Mouse (Mus musculus) kidney, postnatal 4 days (tissue): ENCODE data around the gene Aoc1.
A peak's percentile ranks its signal among the peaks of the same experiment; 100 is the strongest.

Source experiments
- DNase-seq, 2 experiments: peaks; one replicate each; pipeline ENCODE4 v3.0.0; 2021; ENCODE audit warnings: mixed read lengths in 2 of 2

Gene Aoc1

DNA sequence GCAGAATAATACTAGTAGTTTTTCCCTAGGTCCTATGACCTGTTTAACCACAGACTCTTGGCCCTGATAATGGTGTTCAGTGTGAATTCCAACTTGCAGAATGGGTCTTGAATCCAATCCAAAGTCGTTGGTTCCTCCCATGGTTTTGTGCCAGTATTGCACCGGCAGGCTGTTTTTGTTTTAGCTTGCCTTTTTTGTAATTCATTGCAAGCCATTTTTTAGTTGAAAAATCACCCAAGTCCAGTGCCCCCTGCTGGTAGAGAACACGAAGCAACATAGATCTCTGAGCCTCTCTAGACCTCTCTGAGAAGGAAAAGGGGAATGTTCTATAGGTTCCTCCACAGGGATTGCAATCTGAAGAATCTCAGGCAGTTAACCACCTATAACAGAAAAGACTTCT, 39.3 kb downstream of the Aoc1 start:
- peak; percentile 37 to 54 for DNase-seq

DNA sequence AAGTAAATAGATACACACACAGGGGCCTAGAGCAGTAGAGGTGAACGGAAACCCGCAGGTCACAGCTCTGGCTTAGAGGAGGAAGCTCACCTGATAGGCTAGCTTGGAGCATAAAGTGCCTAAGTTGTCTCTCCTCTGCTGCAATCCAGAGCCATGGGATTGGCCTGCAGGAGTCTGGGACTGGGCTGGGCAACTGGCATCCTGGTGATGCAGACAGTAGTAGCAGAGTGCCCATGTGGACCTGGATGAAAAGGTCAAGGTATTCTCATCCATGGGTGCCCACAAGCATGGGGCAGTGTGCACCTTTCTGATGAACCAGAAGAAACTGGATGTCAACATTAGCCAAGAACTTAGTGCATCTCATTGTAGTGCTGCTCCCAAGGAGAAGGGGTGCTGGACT, 40.9 kb downstream of the Aoc1 start:
- no peak for DNase-seq

DNA sequence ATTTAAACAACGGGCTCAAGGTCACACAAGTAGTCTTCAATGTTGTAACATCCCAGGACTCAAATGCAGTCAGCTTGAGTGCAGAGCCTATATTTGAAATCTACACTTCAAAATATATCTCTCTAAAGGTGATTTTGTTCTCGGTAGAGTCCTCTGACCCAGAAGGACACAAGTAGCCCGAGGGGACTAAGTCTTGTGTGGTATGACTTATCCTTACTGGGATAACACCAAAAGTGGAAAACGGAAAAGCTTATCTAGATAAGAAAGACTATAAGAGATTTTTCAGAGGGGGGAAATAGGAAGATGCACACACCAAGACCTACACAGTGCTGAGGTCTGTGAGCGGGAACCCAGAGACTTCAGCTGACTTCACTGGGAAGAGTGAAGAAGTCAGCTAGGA, 56.9 kb downstream of the Aoc1 start, which contains the start of gene 1600015I10Rik:
Gene 1600015I10Rik (plus strand): TSS at position 301 of the 400 bp plus-strand sequence.
- DNase-seq = no peak

DNA sequence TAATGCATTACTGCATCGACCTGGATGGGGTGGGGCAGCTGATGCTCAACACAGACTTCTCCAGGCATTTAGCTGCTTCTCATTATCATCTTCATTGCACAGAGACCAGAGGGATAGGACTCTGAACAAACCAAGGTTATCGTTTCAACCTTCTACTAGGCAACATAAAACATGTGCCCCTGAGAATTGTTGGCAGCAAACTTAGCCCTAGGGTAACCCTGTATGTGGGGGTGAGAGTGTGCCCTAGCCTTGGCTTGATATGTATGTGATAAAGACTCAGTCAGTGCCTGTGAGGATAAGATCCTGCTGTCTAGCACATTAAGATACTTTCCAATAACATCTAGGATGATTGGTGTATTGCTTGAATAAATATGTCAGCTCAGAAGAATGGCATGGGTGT, 76.9 kb downstream of the Aoc1 start:
- DNase-seq = no peak

DNA sequence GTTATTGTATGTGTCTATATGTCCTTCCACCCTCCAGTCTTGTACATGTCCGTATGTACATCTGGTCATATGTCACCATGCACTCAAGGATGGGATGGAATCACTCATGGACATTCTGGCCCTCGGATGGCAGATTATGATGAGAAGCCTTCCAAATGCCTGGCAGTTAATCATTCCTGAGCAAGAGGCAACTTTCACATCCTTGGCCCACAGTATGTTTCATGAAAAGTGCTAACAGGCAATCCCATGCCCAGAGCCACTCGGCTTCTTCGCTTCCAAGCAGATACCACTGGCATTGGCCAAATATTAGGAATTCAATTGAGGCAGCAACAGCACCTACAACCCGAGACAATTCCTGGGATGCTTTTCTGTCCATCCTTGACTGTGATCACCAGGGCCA, 78.0 kb downstream of the Aoc1 start:
- no peak for DNase-seq

DNA sequence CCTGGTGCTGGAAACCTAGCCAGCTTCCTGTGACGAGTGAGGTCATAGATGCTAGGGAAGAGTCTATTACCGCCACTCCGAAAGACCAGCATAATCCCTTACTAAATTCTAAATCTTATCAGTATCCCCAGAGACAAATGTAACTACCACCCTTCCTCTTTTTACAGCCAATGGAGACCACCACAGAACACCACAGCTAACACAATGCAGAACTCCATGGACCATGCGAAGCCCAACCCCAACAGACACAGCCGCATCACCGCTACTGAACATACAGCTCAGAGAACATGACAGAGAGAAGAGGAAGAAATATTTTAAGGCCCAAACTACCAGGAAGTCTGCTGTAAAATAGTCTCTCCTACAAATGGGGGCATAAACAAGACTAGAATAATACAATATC, 78.9 kb downstream of the Aoc1 start:
- DNase-seq = no peak

- DNase-seq = no peak
Measured at GRCm38 (mm10) chr6:48953220-48953619, 80.5 kb downstream of the Aoc1 start.

GRCm38 (mm10) chr6:48954211-48954610, 81.5 kb downstream of the Aoc1 start:
- DNase-seq = no peak

- peak; percentile 81 to 87 for DNase-seq
Measured at GRCm38 (mm10) chr6:48954946-48955345, 82.2 kb downstream of the Aoc1 start.

GRCm38 (mm10) chr6:48956785-48957184, 84.1 kb downstream of the Aoc1 start:
- DNase-seq = no peak

GRCm38 (mm10) chr6:48958053-48958452, 85.4 kb downstream of the Aoc1 start:
- peak; percentile 55 to 64 for DNase-seq
